Mouse (Mus musculus) hindbrain, embryonic 11.5 days (tissue): ENCODE measurements around the gene Ensa. TPM values are rescaled to one million over a fixed set of nuclear protein-coding genes. Genes with fewer than 3 reads are reported as not detected.

Experiments used
- ATAC-seq: fragments of 200-750 bp; cut with Nextera tagmentation; 2 replicates; pipeline ENCODE4 v1.8.0; 2017; ENCODE audit warnings: mild to moderate bottlenecking, moderate TSS enrichment, moderate library complexity; ENCODE audit not compliant: low FRiP score
- DNase-seq: peaks from one replicate; pipeline ENCODE4 v3.0.0-alpha.2; 2015; ENCODE audit warnings: low spot score
- H3K27ac ChIP-seq: fragments of 300-500 bp; sonication (generic); 2 replicates; pipeline ENCODE4 v1.5.1; 2014; ENCODE audit warnings: mild to moderate bottlenecking, low read depth, low read length
- H3K27me3 ChIP-seq: fragments of 300-500 bp; sonication (generic); 2 replicates; pipeline ENCODE4 v1.6.1; 2014; ENCODE audit warnings: mild to moderate bottlenecking, low read length, moderate library complexity, mixed read lengths; ENCODE audit not compliant: control insufficient read depth, insufficient read depth
- H3K36me3 ChIP-seq: fragments of 300-500 bp; sonication (generic); 2 replicates; pipeline ENCODE4 v1.6.1; 2014; ENCODE audit warnings: mild to moderate bottlenecking, low read length, moderate library complexity, mixed read lengths; ENCODE audit not compliant: control insufficient read depth, insufficient read depth
- H3K4me1 ChIP-seq: fragments of 300-500 bp; sonication (generic); replicated peaks from 2 replicates; pipeline ENCODE4 v1.6.1; 2014; ENCODE audit warnings: low read length, mixed read lengths; ENCODE audit not compliant: control insufficient read depth, insufficient read depth
- H3K4me2 ChIP-seq: fragments of 300-500 bp; sonication (generic); replicated peaks from 2 replicates; pipeline ENCODE4 v1.6.1; 2014; ENCODE audit warnings: mild to moderate bottlenecking, low read depth, low read length
- H3K4me3 ChIP-seq: fragments of 300-500 bp; sonication (generic); 2 replicates; pipeline ENCODE4 v1.5.1; 2014; ENCODE audit warnings: low read depth, low read length
- H3K9ac ChIP-seq: fragments of 300-500 bp; sonication (generic); 2 replicates; pipeline ENCODE4 v1.6.1; 2014; ENCODE audit warnings: low read depth, low read length
- H3K9me3 ChIP-seq: fragments of 300-500 bp; sonication (generic); 2 replicates; pipeline ENCODE4 v1.6.1; 2016; ENCODE audit warnings: low read length; ENCODE audit not compliant: control insufficient read depth
- WGBS: fragments of 180-500 bp; shearing (Covaris S2); extraction: QIAGEN DNeasy Blood & Tissue Kit; methylation state at CpG from one replicate; pipeline ENCODE4 v1.1.7; 2014; 5-methylcytosine and 5-hydroxymethylcytosine counted together
- polyA plus RNA-seq: library from polyadenylated mRNA; unstranded; fragments of >200 nt; fragmentation: Nextera tagmentation; extraction: Ambion mirVana; gene quantifications from 2 replicates; pipeline ENCODE4 v1.2.1, GENCODE M21; 2014

The Ensa gene
- polyA plus RNA-seq, 1 experiment from 2014 or later: 87.4 TPM

GRCm38 (mm10) chr3:95632648-95633588, 8.1 kb downstream of the Ensa start:
- Histone ChIP-seq H3K9ac (no peak overlapping the region), H3K4me2 (no peak overlapping the region), H3K27me3 (no peaks in the 10 kb centered on the region), H3K4me3 (no peak overlapping the region), H3K4me1 (no peaks in the 10 kb centered on the region), H3K36me3 (no peaks in the 10 kb centered on the region; the same call in 1 of the 2 replicates), H3K9me3 (no peaks in the 10 kb centered on the region), H3K27ac (no peak overlapping the region)
- WGBS: 80% methylated on average over 12 of the region's 12 CpGs
- DNase-seq (peak; percentile 39), ATAC-seq (no peak)

GRCm38 (mm10) chr3:95635636-95636035, 10.8 kb downstream of the Ensa start:
- no peak overlapping the region for H3K9ac ChIP-seq
- WGBS: 85% methylated on average over 4 of the region's 4 CpGs
- H3K4me1 ChIP-seq: no peaks in the 10 kb centered on the region
- no peaks in the 10 kb centered on the region for H3K27me3 ChIP-seq
- DNase-seq (no peak), ATAC-seq (no peak)
- H3K4me3 ChIP-seq: no peak overlapping the region
- H3K9me3 ChIP-seq: no peaks in the 10 kb centered on the region
- no peak overlapping the region for H3K4me2 ChIP-seq
- no peaks in the 10 kb centered on the region; the same call in 1 of the 2 replicates for H3K36me3 ChIP-seq
- H3K27ac ChIP-seq: no peak overlapping the region

GRCm38 (mm10) chr3:95636072-95636471, 11.3 kb downstream of the Ensa start:
- Histone ChIP-seq H3K9me3 (no peaks in the 10 kb centered on the region), H3K4me2 (no peak overlapping the region), H3K9ac (no peak overlapping the region), H3K27ac (no peak overlapping the region), H3K4me1 (no peaks in the 10 kb centered on the region), H3K4me3 (no peak overlapping the region), H3K36me3 (no peaks in the 10 kb centered on the region; the same call in 1 of the 2 replicates), H3K27me3 (no peaks in the 10 kb centered on the region)
- ATAC-seq: no peak
- no peak for DNase-seq
- WGBS: 88% methylated on average over 4 of the region's 4 CpGs

- no peak overlapping the region for H3K27ac ChIP-seq
- H3K9me3 ChIP-seq: no peaks in the 10 kb centered on the region
- no peaks in the 10 kb centered on the region for H3K4me1 ChIP-seq
- no peak overlapping the region for H3K4me3 ChIP-seq
- no peak for ATAC-seq
- H3K36me3 ChIP-seq: no peaks in the 10 kb centered on the region
- H3K9ac ChIP-seq: no peak overlapping the region
- no peak for DNase-seq
- 94% methylated on average over 1 of the region's 1 CpGs for WGBS
- no peak overlapping the region for H3K4me2 ChIP-seq
- H3K27me3 ChIP-seq: no peaks in the 10 kb centered on the region
Observed at GRCm38 (mm10) chr3:95639694-95640093, 14.9 kb downstream of the Ensa start.

GRCm38 (mm10) chr3:95643097-95643496, 18.3 kb downstream of the Ensa start:
- Histone ChIP-seq H3K27me3 (no peaks in the 10 kb centered on the region), H3K4me3 (no peak overlapping the region), H3K4me1 (no peaks in the 10 kb centered on the region), H3K36me3 (no peaks in the 10 kb centered on the region), H3K4me2 (no peak overlapping the region), H3K9me3 (no peaks in the 10 kb centered on the region), H3K9ac (no peak overlapping the region), H3K27ac (no peak overlapping the region)
- DNase-seq (no peak), ATAC-seq (no peak)
- WGBS: 87% methylated on average over 7 of the region's 7 CpGs

- Histone ChIP-seq H3K9ac (no peak overlapping the region), H3K4me1 (no peaks in the 10 kb centered on the region), H3K4me2 (no peak overlapping the region), H3K36me3 (no peaks in the 10 kb centered on the region), H3K4me3 (no peak overlapping the region), H3K27me3 (no peaks in the 10 kb centered on the region), H3K9me3 (no peaks in the 10 kb centered on the region), H3K27ac (no peak overlapping the region)
- DNase-seq (no peak), ATAC-seq (no peak)
- 71% methylated on average over 10 of the region's 10 CpGs for WGBS
Observed at GRCm38 (mm10) chr3:95645313-95646235, 20.8 kb downstream of the Ensa start.

- Histone ChIP-seq H3K36me3 (no peaks in the 10 kb centered on the region), H3K4me1 (no peaks in the 10 kb centered on the region), H3K27me3 (no peaks in the 10 kb centered on the region), H3K9ac (no peak overlapping the region), H3K4me3 (no peak overlapping the region), H3K9me3 (no peaks in the 10 kb centered on the region), H3K27ac (no peak overlapping the region), H3K4me2 (no peak overlapping the region)
- WGBS: 91% methylated on average over 5 of the region's 5 CpGs
- DNase-seq: no peak
- ATAC-seq: no peak
Observed at GRCm38 (mm10) chr3:95648016-95648415, 23.2 kb downstream of the Ensa start.

GRCm38 (mm10) chr3:95650276-95651032, 25.7 kb downstream of the Ensa start:
- no peak for ATAC-seq
- WGBS: 77% methylated on average over 6 of the region's 6 CpGs

More at GRCm38 (mm10) chr3:95650276-95651032, 25.7 kb downstream of the Ensa start:
- Histone ChIP-seq H3K4me3 (no peak overlapping the region), H3K4me2 (no peak overlapping the region), H3K27me3 (no peaks in the 10 kb centered on the region), H3K9ac (no peak overlapping the region), H3K9me3 (no peaks in the 10 kb centered on the region), H3K4me1 (no peaks in the 10 kb centered on the region), H3K27ac (no peak overlapping the region), H3K36me3 (no peaks in the 10 kb centered on the region)
- DNase-seq: no peak
